Mouse (Mus musculus): Measurements from ENCODE around the gene Ift81.

DNA sequence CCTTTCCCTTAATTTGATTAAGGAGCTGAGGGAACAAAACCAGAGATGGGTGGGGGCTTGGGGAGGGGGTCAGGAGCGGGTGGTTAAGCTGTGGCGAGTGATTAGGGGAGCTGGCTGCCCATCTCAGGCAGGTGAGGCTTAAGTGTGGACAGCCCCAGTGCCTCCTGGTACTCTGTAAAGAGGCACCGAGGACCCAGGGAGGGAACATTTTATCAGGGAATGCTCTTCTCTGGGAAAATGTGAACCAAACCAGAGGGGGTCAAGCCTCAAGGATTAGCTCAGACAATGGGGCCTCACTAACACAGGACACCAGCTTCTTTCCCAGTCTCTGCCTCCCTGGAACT is 93.2 kb downstream of the Ift81 start:
- no peak for TF ChIP-seq CTCF (IDR thresholded peaks at IDR 0.05; ENCODE audit: low read depth, low read length)
- no peak for TF ChIP-seq POLR2A (IDR thresholded peaks at IDR 0.05; ENCODE audit: borderline replicate concordance, low read depth, low read length)
